Mouse (Mus musculus) hindbrain, embryonic 16.5 days (tissue): ENCODE results near the gene Xpo5. TPM values are rescaled to one million over a fixed set of nuclear protein-coding genes. Genes with fewer than 3 reads are reported as not detected.

ENCODE experiments used
- ATAC-seq: fragments of 200-750 bp; cut with Nextera tagmentation; 2 replicates; pipeline ENCODE4 v1.8.0; 2017; ENCODE audit warnings: moderate TSS enrichment, moderate library complexity
- H3K27ac ChIP-seq: fragments of 300-500 bp; sonication (generic); 2 replicates; pipeline ENCODE4 v1.5.1; 2014; ENCODE audit warnings: low read depth, mild to moderate bottlenecking, control low read depth, low read length, moderate library complexity
- H3K27me3 ChIP-seq: fragments of 300-500 bp; sonication (generic); replicated peaks from 2 replicates; pipeline ENCODE4 v1.6.1; 2014; ENCODE audit warnings: low read length; ENCODE audit not compliant: control insufficient read depth, insufficient read depth
- H3K36me3 ChIP-seq: fragments of 300-500 bp; sonication (generic); 2 replicates; pipeline ENCODE4 v1.6.1; 2014; ENCODE audit warnings: mild to moderate bottlenecking, low read length, moderate library complexity, mixed read lengths; ENCODE audit not compliant: control insufficient read depth, insufficient read depth
- H3K4me1 ChIP-seq: fragments of 300-500 bp; sonication (generic); 2 replicates; pipeline ENCODE4 v1.6.1; 2014; ENCODE audit warnings: low read depth, low read length; ENCODE audit not compliant: control insufficient read depth, insufficient read depth
- H3K4me2 ChIP-seq: fragments of 300-500 bp; sonication (generic); 2 replicates; pipeline ENCODE4 v1.6.1; 2014; ENCODE audit warnings: mild to moderate bottlenecking, low read length, control low read depth, moderate library complexity
- H3K4me3 ChIP-seq: fragments of 300-500 bp; sonication (generic); 2 replicates; pipeline ENCODE4 v1.5.1; 2014; ENCODE audit warnings: mild to moderate bottlenecking, low read length, control low read depth, moderate library complexity
- H3K9ac ChIP-seq: fragments of 300-500 bp; sonication (generic); 2 replicates; pipeline ENCODE4 v1.6.1; 2014; ENCODE audit warnings: low read depth, mild to moderate bottlenecking, control low read depth, low read length, moderate library complexity
- H3K9me3 ChIP-seq: fragments of 300-500 bp; sonication (generic); 2 replicates; pipeline ENCODE4 v1.6.1; 2014; ENCODE audit warnings: mild to moderate bottlenecking, low read length, moderate library complexity; ENCODE audit not compliant: control insufficient read depth
- WGBS: fragments of 180-500 bp; shearing (Covaris S2); extraction: QIAGEN DNeasy Blood & Tissue Kit; methylation state at CpG from one replicate; pipeline ENCODE4 v1.1.7; 2014; 5-methylcytosine and 5-hydroxymethylcytosine counted together
- polyA plus RNA-seq: library from polyadenylated mRNA; unstranded; fragments of >200 nt; fragmentation: Nextera tagmentation; extraction: Ambion mirVana; gene quantifications from 2 replicates; pipeline ENCODE4 v1.2.1, GENCODE M21; 2015

Gene Xpo5
- polyA plus RNA-seq, 1 experiment from 2014 or later = 29.0 TPM

DNA sequence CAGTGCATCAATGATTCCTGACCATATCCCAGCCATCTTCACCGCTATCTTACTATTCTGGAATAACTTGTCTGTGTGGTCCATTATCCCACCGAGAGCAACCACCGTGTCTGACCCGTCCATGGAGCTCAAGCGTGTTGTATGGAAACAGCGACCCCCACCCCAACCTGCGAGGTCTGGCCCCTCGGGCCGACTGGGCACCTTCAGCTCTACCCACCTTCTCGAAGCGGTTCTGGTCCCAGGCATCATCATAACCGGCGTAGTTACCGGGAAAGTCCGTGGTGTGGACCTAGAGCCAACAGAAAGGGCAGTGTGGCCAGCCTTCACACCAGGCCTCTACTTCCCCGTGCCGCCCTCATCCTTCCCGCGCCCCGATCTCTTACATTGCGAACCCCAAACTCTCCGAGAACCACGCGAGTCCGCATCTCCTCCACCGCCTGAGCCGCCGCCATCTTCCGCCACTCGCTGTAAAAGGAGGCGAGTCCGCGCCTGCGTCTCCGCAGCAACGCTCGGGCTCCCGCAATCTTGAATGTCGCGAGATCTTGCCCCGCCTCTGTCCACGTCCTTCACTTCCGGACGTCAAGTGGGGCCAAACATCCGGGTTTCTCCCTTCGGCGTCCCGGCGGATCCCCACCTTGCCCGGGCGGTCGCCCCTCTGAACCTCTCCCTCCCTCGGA lies 45.1 kb downstream of the Xpo5 start, which contains the start of the genes Polr1c and Yipf3:
Gene Polr1c (minus strand): TSS at position 543 of the 677 bp plus-strand sequence.
Gene Yipf3 (plus strand): TSS at position 569 of the 677 bp plus-strand sequence.
- Histone ChIP-seq H3K4me3 (peak within 1 kb of the TSS; percentile 63), H3K4me1 (peaks cover 24% of the 10 kb centered on the region), H3K9ac (peak within 1 kb of the TSS; percentile 81), H3K4me2 (peak within 1 kb of the TSS; percentile 91), H3K9me3 (no peaks in the 10 kb centered on the region), H3K36me3 (peaks cover 43% of the 10 kb centered on the region), H3K27me3 (no peaks in the 10 kb centered on the region), H3K27ac (peak within 1 kb of the TSS; percentile 82)
- peak; percentile 95 for ATAC-seq
- WGBS = under 1% methylated on average over 53 of the region's 53 CpGs

DNA sequence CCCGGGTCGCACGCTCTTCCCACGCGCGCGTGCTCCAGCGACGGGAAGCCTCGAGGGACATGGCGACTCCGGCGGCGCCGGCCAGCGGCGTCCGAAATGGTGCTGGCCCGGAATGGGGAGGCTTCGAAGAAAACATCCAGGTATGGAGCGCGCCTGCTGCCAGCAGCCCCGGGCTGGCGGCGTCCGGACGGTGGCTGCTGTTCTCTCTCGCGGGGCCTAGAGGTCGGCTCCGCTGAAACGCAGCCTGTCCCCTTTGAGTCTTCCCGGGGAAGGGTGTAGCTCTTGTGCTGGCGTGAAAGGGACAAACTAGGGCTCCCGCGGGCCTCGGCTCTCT lies 45.6 kb downstream of the Xpo5 start:
- Histone ChIP-seq H3K36me3 (peaks cover 39% of the 10 kb centered on the region), H3K9ac (peak overlapping the region; percentile 81), H3K4me2 (peak overlapping the region; percentile 91), H3K4me3 (peak overlapping the region; percentile 63), H3K27me3 (no peaks in the 10 kb centered on the region), H3K9me3 (no peaks in the 10 kb centered on the region), H3K27ac (peak overlapping the region; percentile 82), H3K4me1 (peaks cover 25% of the 10 kb centered on the region)
- under 1% methylated on average over 37 of the region's 37 CpGs for WGBS
- ATAC-seq = peak; percentile 64

DNA sequence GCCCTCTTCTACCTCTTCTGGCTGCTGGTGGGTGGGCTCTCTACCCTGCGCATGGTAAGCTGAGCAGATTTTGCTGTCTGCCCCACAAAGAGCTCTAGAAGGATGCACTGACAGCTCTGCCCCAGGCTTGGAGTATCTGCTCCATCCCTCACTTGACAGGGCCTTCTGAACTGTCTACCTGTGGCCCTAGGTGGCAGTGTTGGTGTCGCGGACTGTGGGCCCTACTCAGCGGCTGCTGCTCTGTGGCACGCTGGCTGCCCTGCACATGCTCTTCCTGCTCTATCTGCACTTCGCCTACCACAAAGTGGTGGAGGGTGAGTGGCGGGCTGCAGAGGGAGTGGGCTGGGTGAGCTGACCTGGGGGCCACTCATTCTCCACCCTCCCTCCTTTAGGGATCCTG lies 48.6 kb downstream of the Xpo5 start:
- 79% methylated on average over 7 of the region's 7 CpGs for WGBS
- peaks cover 38% of the 10 kb centered on the region for H3K4me1 ChIP-seq

GRCm38 (mm10) chr17:46252571-46253451 lies 50.2 kb downstream of the Xpo5 start:
- 51% methylated on average over 14 of the region's 14 CpGs for WGBS
- Histone ChIP-seq H3K4me3 (peak overlapping the region; percentile 80), H3K27ac (peak overlapping the region; percentile 79), H3K4me2 (peak overlapping the region; percentile 87), H3K36me3 (peaks cover 18% of the 10 kb centered on the region), H3K27me3 (no peaks in the 10 kb centered on the region), H3K9me3 (no peaks in the 10 kb centered on the region), H3K9ac (no peak overlapping the region), H3K4me1 (peaks cover 29% of the 10 kb centered on the region)
- ATAC-seq = no peak

More for the DNA sequence above, 48.6 kb downstream of the Xpo5 start:
- Histone ChIP-seq H3K4me2 (no peak overlapping the region), H3K36me3 (peaks cover 18% of the 10 kb centered on the region), H3K9ac (no peak overlapping the region), H3K4me3 (no peak overlapping the region), H3K27me3 (no peaks in the 10 kb centered on the region), H3K27ac (no peak overlapping the region), H3K9me3 (no peaks in the 10 kb centered on the region)
- ATAC-seq = no peak

- WGBS = 2% methylated on average over 42 of the region's 48 CpGs
- Histone ChIP-seq H3K4me2 (peak within 1 kb of the TSS; percentile 87), H3K27ac (peak within 1 kb of the TSS; percentile 79), H3K9me3 (no peaks in the 10 kb centered on the region), H3K27me3 (no peaks in the 10 kb centered on the region), H3K4me1 (peaks cover 28% of the 10 kb centered on the region), H3K36me3 (peaks cover 18% of the 10 kb centered on the region), H3K4me3 (peak within 1 kb of the TSS; percentile 80), H3K9ac (peak within 1 kb of the TSS; percentile 90)
- ATAC-seq = peak; percentile 92
Observed at GRCm38 (mm10) chr17:46253452-46254084, 51.0 kb downstream of the Xpo5 start, which contains the start of gene Lrrc73. Lrrc73 (plus strand) TSS chr17:46253531.

- peak overlapping the region; percentile 80 for H3K4me3 ChIP-seq
- ATAC-seq = no peak; the same call in 1 of the 2 replicates
- H3K4me1 ChIP-seq = peaks cover 23% of the 10 kb centered on the region
- peak overlapping the region; percentile 87 for H3K4me2 ChIP-seq
- under 1% methylated on average over 52 of the region's 54 CpGs for WGBS
- H3K9me3 ChIP-seq = no peaks in the 10 kb centered on the region
- H3K27me3 ChIP-seq = no peaks in the 10 kb centered on the region
- peak overlapping the region; percentile 79 for H3K27ac ChIP-seq
- peaks cover 18% of the 10 kb centered on the region for H3K36me3 ChIP-seq
- peak overlapping the region; percentile 90 for H3K9ac ChIP-seq
Observed at GRCm38 (mm10) chr17:46254106-46254505, 51.5 kb downstream of the Xpo5 start.

DNA sequence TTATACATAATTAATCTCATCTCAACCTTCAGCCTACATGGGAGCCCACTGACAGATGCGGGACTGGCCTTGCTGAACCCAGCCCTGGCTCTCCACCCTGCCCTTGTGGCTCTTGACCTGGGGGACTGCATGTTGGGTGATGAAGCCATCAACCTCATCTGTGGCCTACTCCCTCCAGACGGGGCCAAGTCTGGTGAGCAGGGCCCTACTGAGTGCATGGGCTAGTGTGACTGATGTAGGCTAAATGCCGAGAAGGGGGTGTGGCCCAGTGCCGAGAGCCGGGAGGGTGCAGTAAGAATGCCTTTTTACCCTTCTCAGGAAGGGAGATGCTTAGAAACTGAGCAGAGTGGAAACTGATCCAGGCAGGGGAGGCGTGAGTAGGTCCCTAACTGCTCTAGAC lies 52.6 kb downstream of the Xpo5 start:
- H3K4me2 ChIP-seq = peak overlapping the region; percentile 87
- H3K4me3 ChIP-seq = peak overlapping the region; percentile 80
- no peaks in the 10 kb centered on the region for H3K9me3 ChIP-seq
- H3K27ac ChIP-seq = no peak overlapping the region
- WGBS = 23% methylated on average over 6 of the region's 6 CpGs
- H3K9ac ChIP-seq = peak overlapping the region; percentile 90
- H3K36me3 ChIP-seq = peaks cover 18% of the 10 kb centered on the region
- no peaks in the 10 kb centered on the region for H3K27me3 ChIP-seq
- H3K4me1 ChIP-seq = peaks cover 16% of the 10 kb centered on the region
- ATAC-seq = no peak

DNA sequence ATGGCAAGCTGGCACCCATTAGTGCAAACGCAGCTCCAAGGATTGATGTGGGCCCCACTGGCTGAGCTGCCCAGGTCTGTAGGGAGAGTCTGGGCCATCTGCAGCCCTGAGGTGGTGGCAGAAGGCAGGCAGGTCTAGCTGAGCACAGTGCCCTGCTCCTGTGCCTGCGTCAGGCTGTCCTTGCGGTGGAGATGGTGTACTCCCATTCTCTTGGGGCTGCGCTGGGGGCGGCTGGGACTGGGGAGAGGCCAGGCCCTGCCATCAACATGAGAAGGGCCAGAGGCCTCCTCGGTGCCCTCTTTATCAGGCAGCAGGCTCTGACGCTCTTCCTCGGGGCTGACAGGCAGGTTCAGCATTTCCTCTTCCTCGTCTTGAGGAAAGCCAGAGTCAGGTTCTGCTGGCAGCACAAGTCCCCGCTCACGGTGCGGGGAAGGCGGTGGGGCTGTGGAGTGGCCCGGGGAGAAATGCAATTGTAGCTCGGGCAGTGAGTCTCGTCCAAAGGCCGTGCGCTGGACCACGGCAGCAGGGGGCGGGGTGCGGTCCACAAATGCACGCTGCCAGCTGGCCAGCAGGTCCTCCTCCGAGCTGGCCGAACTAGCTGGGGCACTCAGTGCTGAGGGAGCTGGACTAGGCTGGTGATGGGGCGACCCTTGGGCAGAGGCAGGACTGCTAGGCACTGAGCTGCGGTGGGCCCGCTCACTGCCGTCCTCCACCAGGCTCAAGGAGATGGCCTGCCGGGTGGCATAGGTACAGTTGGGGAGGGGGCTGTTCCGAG lies 55.9 kb downstream of the Xpo5 start:
- H3K4me3 ChIP-seq = no peak overlapping the region
- WGBS = 79% methylated on average over 30 of the region's 30 CpGs
- no peaks in the 10 kb centered on the region for H3K27me3 ChIP-seq
- ATAC-seq = no peak
- no peak overlapping the region for H3K27ac ChIP-seq
- peaks cover 10% of the 10 kb centered on the region for H3K4me1 ChIP-seq
- H3K9me3 ChIP-seq = no peaks in the 10 kb centered on the region
- no peak overlapping the region for H3K4me2 ChIP-seq
- no peak overlapping the region for H3K9ac ChIP-seq
- peaks cover 11% of the 10 kb centered on the region for H3K36me3 ChIP-seq
